Mouse (Mus musculus) MEL-GATA-1-ER (cell line): ENCODE measurements around the gene Stx6.
A peak's percentile ranks its signal among the peaks of the same experiment; 100 is the strongest.
"Not testable (repeated sequence)": the region's sequence is repeated elsewhere in the genome, so short reads cannot be mapped to it uniquely, and the experiment has no call there.

Experiments used
- DNase-seq: peaks from one replicate; pipeline ENCODE4 v3.0.0-alpha.2; 2012; ENCODE audit warnings: low read depth; ENCODE audit errors: extremely low read depth

The Stx6 gene

GRCm38 (mm10) chr1:155167453-155167852 is 8.9 kb downstream of the Stx6 start:
- no peak for DNase-seq

DNA sequence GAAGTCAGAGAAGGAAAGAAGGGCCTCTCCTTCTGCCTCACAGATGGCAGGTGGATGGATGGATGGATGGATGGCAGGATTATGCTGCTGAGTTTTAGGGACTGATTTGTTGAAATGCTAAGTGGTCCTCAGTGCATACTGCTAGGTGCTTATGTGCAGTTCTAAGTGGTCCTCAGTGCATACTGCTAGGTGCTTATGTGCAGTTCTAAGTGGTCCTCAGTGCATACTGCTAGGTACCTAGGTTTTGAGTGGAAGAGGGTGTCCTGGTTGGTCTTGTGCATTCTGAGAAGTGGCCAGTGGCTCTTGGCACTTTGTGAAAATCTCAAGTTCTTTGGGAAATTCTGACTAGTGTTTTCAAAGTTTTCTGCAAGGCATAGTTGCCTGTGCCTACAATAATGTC is 11.4 kb downstream of the Stx6 start:
- DNase-seq = no peak

- no peak for DNase-seq
Measured at GRCm38 (mm10) chr1:155172895-155173643, 14.6 kb downstream of the Stx6 start.

GRCm38 (mm10) chr1:155173644-155174016 is 15.1 kb downstream of the Stx6 start:
- DNase-seq = not testable (repeated sequence)

DNA sequence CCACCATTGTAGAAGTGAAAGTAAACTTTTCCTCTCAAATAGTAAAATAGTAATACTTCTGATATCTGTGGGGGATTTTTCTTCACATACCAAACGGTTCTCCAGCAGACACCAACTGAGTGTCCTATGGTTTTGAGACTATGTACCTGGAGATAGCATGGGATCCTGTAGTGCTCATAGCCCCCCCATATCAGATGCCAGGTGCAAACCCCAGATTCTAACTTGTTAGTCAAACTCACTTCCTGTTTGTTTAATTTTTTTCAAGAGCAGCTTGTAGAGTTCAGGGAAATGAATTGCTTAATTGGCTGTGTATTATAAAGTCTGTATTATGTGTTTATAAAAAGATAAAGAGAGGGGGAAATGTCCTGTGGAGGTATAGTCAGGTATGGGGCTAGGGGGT is 15.9 kb downstream of the Stx6 start:
- peak; percentile 47 for DNase-seq

- no peak for DNase-seq
Measured at GRCm38 (mm10) chr1:155178192-155178924, 19.8 kb downstream of the Stx6 start.

GRCm38 (mm10) chr1:155184191-155184590 is 25.7 kb downstream of the Stx6 start:
- DNase-seq = no peak

DNA sequence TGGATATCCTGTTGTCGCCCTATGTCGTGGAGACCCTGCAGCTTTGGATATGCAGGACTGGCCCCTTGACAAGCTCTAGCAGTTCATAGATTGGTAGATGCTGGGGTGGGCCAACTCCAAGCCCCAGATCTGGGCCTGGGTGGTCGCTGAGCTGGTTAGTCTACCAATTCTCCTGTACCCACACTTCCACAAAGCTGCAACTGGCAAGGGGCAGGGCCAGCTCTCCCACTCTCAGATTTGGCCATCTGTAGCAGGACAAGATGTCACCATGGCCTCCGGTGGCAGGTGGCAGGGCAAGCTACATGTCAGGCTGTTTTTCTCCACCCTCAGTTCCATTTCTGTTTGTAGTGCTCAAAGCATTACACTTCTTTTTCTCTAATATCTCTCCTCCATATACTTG is 30.1 kb downstream of the Stx6 start:
- DNase-seq = no peak

GRCm38 (mm10) chr1:155191219-155191618 is 32.7 kb downstream of the Stx6 start:
- no peak for DNase-seq

DNA sequence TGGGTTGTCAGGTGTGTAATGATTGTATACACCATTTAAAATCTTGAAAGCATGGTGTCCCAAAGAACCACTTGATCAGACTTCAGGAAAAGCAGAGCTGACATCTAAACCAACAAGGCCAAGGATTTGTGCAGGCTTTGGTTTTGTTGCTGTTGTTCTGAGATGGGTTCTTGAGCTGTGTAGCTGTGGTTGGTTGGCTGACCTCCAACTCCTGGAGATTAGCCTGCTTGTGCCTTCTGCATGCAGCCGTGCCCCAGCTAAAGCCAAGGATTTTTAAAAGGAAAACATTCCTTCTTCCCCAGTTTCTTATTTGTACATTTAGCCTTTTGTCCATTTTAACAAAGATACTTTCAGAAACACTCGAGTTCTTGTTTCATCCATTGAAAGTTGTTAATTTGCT is 33.2 kb downstream of the Stx6 start:
- no peak for DNase-seq

DNA sequence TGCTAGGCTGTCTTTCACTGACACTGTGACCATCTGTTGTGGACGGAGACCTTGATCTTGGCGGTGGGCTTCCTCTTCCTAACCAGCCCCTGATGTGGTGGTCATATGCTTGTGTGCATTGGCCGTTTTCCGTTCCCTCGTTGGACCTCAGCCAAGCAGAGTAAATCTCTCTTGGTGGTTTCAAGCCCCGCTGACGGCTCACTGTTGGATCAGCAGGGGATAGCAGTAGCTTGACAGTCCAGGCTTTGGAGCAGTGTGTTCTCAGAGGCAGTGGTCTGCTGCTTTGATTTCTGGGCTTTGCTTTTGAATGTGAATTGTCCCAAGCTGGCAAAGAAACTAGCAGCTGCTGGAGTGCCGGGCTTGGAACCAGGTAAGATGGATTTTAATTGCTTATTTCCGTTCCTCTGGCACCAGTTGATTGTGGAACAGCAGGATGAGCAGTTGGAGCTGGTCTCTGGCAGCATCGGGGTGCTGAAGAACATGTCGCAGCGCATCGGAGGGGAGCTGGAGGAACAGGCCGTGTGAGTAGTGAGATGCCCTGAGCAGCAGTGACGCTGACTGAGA is 34.4 kb downstream of the Stx6 start:
- no peak for DNase-seq

- no peak for DNase-seq
Measured at GRCm38 (mm10) chr1:155196691-155197090, 38.2 kb downstream of the Stx6 start.

DNA sequence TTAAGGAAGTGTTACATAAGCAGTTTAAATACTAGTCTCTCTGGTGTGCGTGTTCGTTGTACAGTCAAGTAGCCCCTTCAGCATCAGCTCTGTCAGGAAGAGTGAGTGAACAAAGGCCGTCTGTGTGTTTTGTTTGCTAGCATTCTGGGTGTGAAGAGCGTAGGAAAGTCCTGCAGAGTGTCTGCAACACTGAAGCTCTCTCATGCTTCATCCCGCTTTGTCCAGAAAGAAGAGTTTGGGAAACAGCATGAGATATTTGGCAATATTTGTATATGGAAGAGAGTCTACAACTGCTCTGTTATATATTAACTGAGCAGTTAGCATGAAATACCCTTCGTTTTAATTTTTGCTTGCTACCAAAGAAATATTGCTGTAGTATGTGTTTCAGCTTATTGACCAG is 41.0 kb downstream of the Stx6 start:
- DNase-seq = no peak

GRCm38 (mm10) chr1:155200967-155201366 is 42.5 kb downstream of the Stx6 start:
- DNase-seq = no peak

GRCm38 (mm10) chr1:155201373-155201879 is 42.9 kb downstream of the Stx6 start:
- DNase-seq = peak; percentile 41

DNA sequence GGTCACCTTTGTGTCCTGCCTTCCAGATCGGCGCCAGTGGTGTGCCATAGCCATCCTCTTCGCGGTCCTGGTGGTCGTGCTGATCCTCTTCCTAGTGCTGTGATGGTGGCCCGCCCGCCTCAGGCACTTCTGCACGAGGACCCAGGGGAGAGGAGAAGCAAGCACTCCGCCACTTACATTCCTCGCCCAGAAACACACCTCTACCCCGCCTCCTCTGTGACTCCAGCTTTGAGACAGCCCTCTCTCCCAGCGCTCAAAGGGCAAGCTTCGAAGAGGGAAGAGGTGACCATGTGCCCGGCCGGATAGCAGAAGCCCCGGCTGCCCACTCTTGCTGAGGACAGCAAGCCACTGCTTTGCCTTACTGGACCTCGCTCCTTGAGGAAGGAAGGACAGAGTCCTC is 43.4 kb downstream of the Stx6 start:
- no peak for DNase-seq

DNA sequence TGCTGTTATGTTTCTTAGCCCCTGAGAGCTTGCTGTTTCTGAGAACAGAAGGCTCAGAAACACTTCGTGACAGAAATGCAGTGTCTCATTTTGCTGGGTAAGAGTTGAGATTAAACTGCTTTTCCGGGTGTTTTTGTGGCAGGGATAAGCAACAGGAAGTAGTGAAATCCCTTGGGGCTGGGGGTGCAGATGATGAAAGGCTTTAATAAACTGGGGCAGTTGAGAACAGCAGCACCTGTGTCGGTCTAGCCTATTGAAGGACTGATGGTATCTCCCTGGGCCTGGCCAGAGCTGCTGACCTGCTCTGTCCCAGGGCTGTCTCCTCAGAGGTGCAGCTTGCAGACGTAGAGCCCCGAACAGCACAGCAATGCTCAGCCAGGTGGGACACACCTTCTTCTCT is 44.0 kb downstream of the Stx6 start:
- DNase-seq = no peak

GRCm38 (mm10) chr1:155203101-155203500 is 44.6 kb downstream of the Stx6 start:
- DNase-seq = no peak

DNA sequence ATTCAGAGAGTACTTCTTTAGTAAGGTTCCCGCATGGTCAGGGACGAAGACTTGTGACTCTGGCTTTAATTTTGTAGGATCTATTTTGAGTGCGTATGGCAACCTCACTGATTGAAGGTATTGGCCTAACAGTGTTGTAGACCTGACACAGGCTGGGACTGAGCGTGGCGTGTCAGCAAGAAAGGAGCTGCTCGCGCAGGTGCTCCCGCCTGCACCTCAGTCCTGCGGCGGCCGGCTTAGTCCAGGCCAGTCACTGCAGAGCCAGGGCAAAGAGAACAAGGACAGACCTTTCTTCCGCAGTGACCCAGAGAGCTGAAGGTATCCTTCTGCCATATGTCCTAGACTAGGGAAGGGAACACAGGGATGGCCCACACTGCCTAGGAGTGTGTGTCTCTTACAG is 45.4 kb downstream of the Stx6 start:
- DNase-seq = no peak

- DNase-seq = no peak
Measured at GRCm38 (mm10) chr1:155204560-155205162, 46.1 kb downstream of the Stx6 start.

- DNase-seq = no peak
Measured at GRCm38 (mm10) chr1:155205311-155205710, 46.8 kb downstream of the Stx6 start.
